Mouse (Mus musculus): ENCODE results near the gene Rps6.
A peak's percentile ranks its signal among the peaks of the same experiment; 100 is the strongest.
"Not testable (repeated sequence)": the region's sequence is repeated elsewhere in the genome, so short reads cannot be mapped to it uniquely, and the experiment has no call there.

Gene Rps6

DNA sequence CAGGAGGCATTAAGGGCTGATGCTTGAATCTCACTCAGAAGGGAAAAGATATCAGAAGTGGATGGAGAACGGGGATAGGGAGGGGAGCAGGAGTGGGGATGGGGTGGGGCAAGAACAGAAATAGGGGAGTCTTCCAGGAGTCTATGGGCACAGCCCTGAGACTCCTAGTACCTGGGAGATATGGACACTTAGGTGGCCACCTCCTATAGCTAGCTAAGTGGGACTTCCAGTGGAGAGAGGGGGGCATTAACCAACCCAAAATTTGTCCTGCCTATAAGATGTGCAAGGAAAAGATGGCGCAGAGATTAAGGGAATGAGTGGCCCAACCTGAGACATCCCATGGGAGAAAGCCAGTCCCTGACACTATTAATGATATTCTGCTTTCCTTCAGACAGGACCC lies 5.9 kb downstream of the Rps6 start:
- no peak for DNase-seq

DNA sequence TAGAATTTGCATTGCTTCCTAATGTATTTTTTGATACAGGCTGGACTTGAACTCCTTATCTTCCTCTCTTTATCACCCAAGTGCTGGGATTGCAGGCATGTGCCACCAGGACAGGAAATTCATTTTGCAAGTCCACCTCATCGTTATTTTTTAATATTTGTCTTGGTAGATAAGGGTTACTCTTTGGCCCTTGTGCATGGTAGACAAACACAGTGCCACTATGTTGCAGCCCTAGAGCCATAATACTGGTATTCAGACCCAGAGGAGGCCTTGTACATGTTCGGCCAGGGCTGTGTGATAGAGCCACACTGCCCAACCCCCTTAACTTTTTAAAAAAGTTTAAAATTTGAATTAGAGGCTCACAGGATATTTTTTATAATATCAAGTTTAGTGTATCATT lies 10.0 kb downstream of the Rps6 start:
- no peak for DNase-seq

DNA sequence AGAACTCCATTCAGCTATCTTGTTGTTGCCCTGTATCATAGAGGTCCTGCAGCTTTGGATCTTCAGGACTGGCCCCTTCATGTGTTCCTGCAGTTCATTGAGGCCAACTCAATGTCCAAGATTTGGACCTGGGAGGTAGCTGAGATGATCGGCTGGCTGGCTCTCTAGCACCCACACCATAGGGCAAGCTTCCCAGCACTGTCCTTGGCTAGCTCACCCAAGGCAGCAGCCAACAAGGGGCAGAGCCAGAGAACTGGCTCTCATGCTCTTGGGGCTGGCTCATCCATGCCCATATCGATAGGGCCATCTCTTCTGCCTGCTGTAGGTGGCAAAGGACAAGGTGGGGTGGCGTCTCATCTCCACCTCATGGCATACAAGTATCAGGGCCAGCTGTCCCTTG lies 11.8 kb downstream of the Rps6 start:
- DNase-seq: no peak

DNA sequence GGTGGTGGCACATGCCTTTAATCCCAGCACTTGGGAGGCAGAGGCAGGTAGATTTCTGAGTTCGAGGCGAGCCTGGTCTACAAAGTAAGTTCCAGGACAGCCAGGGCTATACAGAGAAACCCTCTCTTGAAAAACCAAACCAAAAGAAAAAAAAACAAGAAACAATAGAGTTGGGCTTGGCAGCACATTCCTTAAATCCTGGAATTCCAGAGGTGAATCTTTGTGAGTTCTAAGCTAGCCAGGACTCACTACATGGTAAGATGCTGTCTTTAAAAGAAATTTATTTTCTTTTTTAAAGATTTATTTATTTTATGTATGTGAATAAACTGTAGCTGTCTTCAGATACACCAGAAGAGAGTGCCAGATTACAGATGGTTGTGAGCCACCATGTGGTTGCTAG lies 16.1 kb downstream of the Rps6 start:
- DNase-seq: not testable (repeated sequence)

DNA sequence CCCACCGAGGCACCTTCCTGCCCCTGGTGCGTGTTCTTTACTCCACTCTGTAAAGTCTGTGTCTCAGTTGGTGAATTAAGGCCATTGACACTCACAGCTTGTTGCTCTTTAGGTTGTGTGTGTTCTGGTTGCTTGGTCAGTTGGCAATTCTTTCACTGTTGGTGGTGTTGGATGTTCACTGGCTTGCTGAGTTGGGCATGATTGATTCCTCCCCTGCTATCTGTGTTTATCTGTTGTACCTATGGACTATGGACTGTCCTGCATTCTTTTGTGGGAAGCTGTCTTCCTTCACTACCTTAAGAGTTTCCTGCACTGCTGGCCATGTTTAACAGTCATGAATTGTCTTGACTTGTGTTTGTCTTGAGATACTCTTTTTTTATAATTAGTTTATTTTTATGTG lies 25.3 kb downstream of the Rps6 start:
- no peak for DNase-seq

DNA sequence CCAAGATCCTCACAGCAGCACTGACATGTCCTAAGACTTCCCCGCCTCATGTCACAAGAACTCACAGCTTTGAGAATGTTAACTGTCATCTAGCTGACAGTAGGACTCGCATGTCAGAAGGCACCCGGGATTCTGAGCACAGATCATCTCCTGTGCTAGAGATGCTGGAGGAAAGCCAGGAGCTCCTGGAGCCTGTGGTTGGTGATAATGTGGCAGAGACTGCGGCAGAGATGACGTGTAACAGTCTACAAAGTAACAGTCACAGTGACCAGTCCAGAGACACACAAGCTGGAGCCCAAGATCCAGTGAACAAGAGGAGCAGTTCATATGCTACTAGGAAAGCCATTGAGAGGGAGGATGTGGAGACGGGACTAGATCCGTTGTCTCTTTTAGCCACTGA lies 32.1 kb downstream of the Rps6 start:
- no peak for DNase-seq

DNA sequence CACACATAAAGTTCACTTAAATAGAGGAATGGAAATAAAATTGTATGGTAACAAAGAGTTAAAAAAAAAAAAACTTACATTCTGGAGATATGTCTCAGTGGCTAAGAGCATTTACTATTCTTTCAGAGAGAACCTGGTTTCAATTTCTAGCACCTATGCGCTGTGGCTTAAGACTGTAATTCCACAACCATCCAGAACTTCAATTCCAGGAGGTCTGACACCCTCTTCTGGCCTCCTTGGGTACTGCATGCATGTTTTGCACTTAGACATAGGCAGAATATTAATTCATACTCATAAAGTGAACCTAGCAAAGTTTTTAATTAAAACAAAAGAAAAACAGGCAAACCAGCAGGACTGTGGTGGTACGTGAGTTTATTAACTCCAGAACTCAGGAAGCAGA lies 34.0 kb downstream of the Rps6 start:
- DNase-seq: peak; percentile 67

DNA sequence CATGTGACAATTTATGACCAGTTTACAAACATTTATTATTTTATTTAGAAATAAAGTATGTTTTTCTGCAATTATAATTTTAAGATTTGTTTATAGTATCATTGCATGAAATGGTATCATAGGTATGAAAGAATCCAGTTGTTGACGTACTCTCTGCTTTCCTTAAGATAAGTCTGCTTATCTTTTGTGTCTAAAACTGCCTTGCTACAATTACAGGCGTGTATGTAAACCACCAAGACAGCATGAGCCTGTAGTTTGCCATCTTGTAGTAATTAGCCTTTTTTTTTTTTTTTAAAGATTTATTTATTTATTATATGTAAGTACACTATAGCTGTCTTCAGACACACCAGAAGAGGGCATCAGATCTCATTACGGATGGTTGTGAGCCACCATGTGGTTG lies 42.4 kb downstream of the Rps6 start:
- DNase-seq: no peak

DNA sequence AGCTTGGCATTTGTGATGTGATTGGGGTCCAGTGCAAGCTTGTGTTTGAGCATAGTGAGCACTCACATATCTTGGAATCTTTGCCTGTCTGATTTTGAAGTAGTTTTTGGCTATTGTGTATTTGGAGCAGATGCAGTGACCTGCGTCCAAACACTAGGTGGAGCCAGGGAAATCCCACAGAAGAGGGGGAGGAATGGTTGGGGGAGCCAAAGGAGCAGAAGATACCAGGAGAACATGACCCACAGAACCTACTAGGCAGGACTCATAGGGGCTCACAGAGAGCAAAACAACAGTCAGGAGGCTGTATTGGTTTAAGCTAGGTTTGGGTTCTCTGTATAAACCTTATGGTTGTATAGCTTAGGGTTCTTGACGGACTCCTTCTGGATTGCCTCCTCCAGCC lies 46.6 kb downstream of the Rps6 start:
- peak; percentile 8 for DNase-seq

Measured in kidney, adult 9 months (tissue).